Mouse (Mus musculus) cerebellum, adult 9-11 months (tissue): ENCODE measurements around the gene Mrps10.
"Not testable (repeated sequence)": the region's sequence is repeated elsewhere in the genome, so short reads cannot be mapped to it uniquely, and the experiment has no call there.

ENCODE experiments used
- DNase-seq: peaks from one replicate; pipeline ENCODE4 v3.0.0; 2022

Mrps10 gene

GRCm38 (mm10) chr17:47368401-47369086 is at the start of gene Mrps10:
Gene Mrps10 (plus strand): TSS chr17:47368887.
- DNase-seq = peak; percentile 87

- DNase-seq = no peak
These were observed 49.6 kb upstream of the Mrps10 start for GRCm38 (mm10) chr17:47318972-47319625.

GRCm38 (mm10) chr17:47319761-47320160 is 48.9 kb upstream of the Mrps10 start:
- DNase-seq = no peak

- no peak for DNase-seq
These were observed 46.3 kb upstream of the Mrps10 start for GRCm38 (mm10) chr17:47322128-47322990.

GRCm38 (mm10) chr17:47322991-47323295 is 45.7 kb upstream of the Mrps10 start:
- DNase-seq = no peak

- no peak for DNase-seq
These were observed 41.1 kb upstream of the Mrps10 start for GRCm38 (mm10) chr17:47327559-47327958.

GRCm38 (mm10) chr17:47327969-47328368 is 40.7 kb upstream of the Mrps10 start:
- DNase-seq = no peak

- DNase-seq = no peak
These were observed 39.9 kb upstream of the Mrps10 start for GRCm38 (mm10) chr17:47328552-47329343.

- DNase-seq = no peak
These were observed 38.1 kb upstream of the Mrps10 start for GRCm38 (mm10) chr17:47330616-47331015.

GRCm38 (mm10) chr17:47332001-47332611 is 36.6 kb upstream of the Mrps10 start:
- DNase-seq = no peak

GRCm38 (mm10) chr17:47332664-47333063 is 36.0 kb upstream of the Mrps10 start:
- not testable (repeated sequence) for DNase-seq

- DNase-seq = no peak
These were observed 35.3 kb upstream of the Mrps10 start for GRCm38 (mm10) chr17:47333409-47333808.

- DNase-seq = no peak
These were observed 25.6 kb upstream of the Mrps10 start for GRCm38 (mm10) chr17:47343121-47343520.

- no peak for DNase-seq
These were observed 18.9 kb upstream of the Mrps10 start for GRCm38 (mm10) chr17:47349721-47350319.

- no peak for DNase-seq
These were observed 8.7 kb upstream of the Mrps10 start for GRCm38 (mm10) chr17:47359964-47360363.

- no peak for DNase-seq
These were observed 7.3 kb upstream of the Mrps10 start for GRCm38 (mm10) chr17:47361343-47361742.

GRCm38 (mm10) chr17:47369087-47369443 is 378 bp downstream of the Mrps10 start:
- no peak for DNase-seq

- peak; percentile 47 for DNase-seq
These were observed 2.8 kb downstream of the Mrps10 start for GRCm38 (mm10) chr17:47371451-47371850.

- DNase-seq = no peak
These were observed 5.3 kb downstream of the Mrps10 start for GRCm38 (mm10) chr17:47373991-47374390.

- DNase-seq = no peak
These were observed 8.1 kb downstream of the Mrps10 start for GRCm38 (mm10) chr17:47376779-47377280.

GRCm38 (mm10) chr17:47378133-47378532 is 9.4 kb downstream of the Mrps10 start:
- no peak for DNase-seq

GRCm38 (mm10) chr17:47381917-47382316 is 13.2 kb downstream of the Mrps10 start:
- DNase-seq = no peak
